Mouse (Mus musculus) frontal cortex, postnatal 10 days (tissue): Measurements from ENCODE around the gene Stpg3.
"Not testable (repeated sequence)": the region's sequence is repeated elsewhere in the genome, so short reads cannot be mapped to it uniquely, and the experiment has no call there.

Source experiments
- DNase-seq, 2 experiments: peaks; one replicate each; pipeline ENCODE4 v3.0.0; 2022; ENCODE audit warnings: low spot score in 2 of 2, mixed read lengths in 1 of 2

The Stpg3 gene

DNA sequence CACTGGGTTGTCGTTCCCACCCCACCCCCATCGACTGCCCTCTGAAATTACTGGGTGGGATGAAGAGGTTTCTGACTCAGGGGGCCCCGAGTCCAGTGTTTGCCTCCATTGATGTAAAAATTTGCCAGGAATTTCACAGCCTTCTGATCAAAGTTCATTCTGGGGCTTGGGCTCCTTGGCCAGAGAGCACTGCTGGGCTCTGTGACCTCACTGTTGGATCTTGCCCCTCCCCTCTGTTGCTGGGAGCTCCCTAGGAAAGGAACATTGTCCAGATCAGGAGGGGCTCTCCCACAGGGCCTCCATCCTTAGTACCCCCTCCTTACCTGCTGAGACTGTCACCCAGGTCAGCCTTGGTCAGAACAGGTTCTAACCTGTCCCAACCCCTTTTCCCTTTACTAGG, at the start of gene Stpg3:
Gene Stpg3, minus strand, starts transcription at position 194 of the 400 bp plus-strand sequence.
- no peak for DNase-seq

DNA sequence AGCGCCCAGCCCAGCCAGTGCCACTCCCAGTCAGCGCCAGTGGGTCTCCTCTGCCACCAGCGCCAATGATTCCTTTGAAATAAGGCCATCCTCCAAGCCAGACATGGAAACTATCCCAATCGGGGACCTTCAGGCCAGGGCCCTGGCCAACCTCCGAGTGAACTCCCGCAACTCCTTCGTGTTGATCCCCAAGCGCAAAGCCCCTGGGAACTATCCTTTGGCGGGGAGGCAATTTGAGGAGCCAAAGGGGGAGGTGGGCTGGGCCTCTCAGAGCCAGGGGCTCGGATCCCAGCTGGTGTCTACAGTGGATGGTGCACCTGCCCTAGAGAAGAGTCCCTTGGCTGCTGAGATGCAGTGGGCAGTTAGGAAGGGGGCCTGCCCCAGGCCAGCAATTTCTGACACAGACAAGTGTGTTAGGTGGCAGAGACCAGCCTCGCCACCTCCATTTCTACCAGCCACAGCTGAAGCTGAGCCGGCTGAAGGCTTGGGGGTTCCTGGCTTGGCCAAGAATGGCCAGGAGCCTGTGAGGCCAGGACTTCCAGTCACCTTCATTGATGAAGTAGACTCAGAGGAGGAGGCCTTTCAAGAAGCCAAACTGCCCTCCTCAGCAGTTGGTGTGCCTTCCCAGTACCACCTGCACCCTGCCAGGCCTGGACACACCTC, 49.3 kb upstream of the Stpg3 start:
- peak in 1 of 2 experiments; percentile 10 for DNase-seq

DNA sequence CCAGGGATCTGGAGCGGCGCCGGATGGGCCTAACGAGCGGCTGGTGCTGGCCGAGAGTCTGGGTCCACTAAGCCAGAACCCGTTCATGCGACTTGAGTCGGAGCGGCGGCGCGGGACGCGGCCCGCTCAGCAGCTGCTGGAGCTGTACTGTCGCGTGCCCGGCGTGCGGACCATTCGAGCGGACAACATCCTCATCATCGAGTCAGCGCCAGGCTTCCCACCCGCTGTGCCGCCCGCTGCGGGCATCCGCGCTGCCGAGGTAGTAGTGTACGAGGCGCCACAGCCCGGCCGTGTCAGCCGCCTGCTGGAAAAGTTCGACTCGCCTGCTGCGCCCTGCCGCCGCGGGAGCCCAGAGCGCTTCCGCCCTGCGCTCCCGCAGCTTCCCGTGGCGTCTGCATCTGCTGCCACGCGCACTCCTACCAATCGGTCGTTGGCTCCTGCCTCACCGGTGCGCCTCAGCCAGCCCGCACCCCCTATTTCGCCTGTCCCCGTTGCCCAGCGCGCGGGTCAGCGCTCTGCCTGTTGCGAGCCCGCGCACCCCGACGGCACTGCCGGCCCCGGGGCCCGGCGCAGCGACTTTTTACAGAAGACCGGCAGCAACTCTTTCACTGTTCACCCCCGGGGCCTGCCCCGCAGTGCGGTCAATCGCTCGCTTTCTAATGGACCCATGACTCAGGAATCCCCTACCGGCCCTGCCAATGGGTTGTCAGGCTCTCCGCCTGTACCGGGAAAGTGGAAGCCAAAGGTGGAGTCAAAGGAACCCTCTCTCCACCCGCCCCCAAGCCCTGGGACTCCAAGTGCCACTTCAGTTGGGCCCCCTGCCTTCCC, 48.6 kb upstream of the Stpg3 start:
- DNase-seq = peak in 1 of 2 experiments; percentile 22

DNA sequence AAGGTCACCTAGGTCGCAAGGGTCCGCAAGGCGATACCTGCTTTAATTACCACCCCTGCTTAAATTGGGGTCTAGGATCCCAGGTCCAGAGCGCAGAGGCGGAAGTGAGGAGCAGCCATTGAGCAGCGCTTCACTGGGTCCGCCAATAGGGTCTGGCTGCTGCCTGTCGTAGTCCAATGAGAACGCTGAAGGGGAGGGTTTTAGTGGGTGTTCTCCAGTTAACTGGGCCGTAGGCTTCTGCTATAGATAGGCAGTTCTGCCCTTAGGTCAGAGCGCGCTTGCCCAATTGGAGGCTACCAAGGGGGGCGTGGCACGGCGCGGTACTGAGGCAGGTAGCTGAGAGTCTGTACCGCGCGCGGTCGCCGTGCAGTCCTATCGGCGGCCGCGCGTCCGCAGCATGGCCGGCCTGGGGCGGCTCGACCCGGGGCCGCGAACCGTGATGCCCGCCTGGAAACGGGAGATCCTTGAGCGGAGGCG, 47.9 kb upstream of the Stpg3 start, which contains the start of gene Tprn:
Gene Tprn, plus strand, starts transcription at position 328 of the 477 bp plus-strand sequence.
- DNase-seq = peak; percentile 91 to 95

DNA sequence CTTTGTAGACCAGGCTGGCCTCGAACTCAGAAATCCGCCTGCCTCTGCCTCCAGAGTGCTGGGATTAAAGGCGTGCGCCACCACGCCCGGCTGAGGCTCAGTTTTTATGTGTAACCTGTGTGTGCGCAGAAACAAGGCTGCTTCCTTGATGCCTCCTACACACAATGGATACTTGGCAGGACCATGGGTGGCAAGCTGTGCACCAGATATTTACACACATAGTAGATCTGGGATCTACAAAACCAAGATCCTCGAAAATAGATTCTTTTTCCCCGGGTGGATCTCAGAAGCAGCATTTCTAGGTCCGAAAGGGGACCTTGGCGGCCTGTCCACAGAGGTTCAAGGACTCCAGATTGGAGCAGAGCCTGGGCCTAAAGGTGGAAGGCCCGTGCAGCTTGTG, 47.4 kb upstream of the Stpg3 start:
- DNase-seq = peak in 1 of 2 experiments; percentile 8

DNA sequence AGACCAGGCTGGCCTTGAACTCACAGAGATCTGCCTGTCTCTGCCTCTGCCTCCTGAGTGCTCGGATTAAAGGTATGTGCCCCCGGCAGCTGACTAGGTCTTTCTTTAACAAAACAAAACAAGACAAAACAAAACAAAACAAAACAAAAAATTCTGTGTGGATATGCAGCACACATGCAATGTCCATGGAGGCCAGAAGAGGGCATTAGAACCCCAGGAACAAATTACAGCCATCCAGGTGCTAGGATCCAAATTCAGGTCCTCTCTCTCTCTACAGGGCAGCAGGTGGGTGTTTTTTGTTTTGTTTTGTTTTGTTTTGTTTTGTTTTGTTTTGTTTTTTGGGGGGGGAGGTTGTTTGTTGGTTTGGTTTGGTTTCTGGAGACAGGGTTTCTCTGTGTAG, 44.5 kb upstream of the Stpg3 start:
- no peak for DNase-seq

DNA sequence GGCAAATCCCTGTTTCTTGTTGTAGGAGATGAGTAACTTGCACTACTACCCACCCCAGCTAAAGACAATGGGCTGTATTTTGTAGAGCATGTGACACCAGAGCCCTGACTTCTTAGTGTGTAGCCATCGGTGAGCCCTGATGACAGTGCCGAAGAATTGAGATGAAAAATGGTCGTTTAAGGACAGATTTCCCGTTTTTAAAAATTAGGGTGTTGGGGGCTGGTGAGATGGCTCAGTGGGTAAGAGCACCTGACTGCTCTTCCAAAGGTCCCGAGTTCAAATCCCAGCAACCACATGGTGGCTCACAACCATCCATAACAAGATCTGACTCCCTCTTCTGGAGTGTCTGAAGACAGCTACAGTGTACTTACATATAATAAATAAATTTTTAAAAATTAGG, 42.8 kb upstream of the Stpg3 start:
- DNase-seq = not testable (repeated sequence)

DNA sequence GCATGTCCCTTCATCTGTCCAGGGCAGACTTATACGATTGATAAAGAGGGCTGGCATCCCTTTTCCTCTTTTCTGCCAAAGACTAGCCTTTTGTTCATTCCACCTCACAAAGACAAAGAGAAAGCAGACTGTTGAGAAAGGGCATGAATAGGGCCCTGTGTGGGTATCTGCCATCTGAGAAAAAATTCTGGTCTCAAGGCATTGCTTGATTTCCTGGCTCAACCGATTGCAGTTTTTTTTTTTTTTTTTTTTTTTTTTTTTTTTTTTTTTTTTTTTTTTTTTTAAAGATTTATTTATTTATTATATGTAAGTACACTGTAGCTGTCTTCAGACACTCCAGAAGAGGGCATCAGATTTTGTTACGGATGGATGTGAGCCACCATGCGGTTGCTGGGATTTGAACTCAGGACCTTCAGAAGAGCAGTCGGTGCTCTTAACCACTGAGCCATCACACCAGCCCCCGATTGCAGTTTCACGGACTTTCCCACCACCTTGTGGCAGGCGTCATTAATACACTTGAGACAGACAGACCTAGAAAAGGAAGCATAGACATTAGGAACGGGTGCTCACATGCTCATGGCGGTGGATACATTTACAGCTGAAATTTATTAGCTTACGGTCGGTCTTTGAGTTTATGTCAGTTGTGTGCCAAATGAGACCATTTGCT, 42.1 kb upstream of the Stpg3 start:
- not testable (repeated sequence) for DNase-seq

DNA sequence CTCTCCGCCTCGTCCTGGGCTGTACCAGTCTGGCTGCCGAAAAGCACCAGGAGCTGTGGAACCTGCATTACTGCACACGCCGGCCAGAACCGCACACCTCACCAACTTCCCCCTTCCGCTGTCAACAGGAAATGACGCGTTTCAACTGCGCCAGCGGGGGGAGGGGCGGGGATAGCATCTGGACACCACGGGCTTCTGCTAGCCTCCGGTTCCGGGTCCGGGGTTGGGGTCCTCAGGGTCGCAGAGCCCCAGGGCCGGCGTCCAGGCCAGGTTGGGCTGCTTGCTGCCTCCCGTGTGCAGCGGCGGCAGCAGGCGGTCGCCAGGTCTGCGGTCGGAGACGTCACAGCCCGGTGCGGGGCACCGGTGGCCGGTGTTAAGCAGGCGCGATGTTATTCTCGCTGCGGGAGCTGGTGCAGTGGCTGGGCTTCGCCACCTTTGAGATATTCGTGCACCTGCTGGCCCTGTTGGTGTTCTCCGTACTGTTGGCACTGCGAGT, 40.9 kb upstream of the Stpg3 start, which contains the start of gene Tmem203:
Gene Tmem203, plus strand, starts transcription at position 156 of the 496 bp plus-strand sequence.
- peak; percentile 77 to 83 for DNase-seq

DNA sequence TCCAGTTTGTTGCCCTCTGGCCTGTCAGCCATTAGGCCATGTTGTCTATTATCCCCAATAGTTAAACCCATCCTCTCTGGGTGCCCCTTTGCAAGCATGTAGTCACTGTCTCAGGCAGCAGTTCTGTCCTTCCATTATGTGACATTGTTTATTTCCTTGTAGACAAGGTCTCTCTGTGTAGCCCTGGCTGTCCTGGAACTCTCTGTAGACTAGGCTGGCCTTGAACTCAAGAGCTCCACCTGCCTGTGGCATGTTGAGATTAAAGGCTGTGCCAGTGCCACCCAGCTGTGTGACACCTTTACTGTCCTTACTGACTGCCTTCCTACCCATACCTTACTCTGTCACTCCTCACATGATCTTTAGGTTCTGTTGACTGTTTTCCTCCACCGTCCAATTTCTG, 37.9 kb upstream of the Stpg3 start:
- DNase-seq = no peak

DNA sequence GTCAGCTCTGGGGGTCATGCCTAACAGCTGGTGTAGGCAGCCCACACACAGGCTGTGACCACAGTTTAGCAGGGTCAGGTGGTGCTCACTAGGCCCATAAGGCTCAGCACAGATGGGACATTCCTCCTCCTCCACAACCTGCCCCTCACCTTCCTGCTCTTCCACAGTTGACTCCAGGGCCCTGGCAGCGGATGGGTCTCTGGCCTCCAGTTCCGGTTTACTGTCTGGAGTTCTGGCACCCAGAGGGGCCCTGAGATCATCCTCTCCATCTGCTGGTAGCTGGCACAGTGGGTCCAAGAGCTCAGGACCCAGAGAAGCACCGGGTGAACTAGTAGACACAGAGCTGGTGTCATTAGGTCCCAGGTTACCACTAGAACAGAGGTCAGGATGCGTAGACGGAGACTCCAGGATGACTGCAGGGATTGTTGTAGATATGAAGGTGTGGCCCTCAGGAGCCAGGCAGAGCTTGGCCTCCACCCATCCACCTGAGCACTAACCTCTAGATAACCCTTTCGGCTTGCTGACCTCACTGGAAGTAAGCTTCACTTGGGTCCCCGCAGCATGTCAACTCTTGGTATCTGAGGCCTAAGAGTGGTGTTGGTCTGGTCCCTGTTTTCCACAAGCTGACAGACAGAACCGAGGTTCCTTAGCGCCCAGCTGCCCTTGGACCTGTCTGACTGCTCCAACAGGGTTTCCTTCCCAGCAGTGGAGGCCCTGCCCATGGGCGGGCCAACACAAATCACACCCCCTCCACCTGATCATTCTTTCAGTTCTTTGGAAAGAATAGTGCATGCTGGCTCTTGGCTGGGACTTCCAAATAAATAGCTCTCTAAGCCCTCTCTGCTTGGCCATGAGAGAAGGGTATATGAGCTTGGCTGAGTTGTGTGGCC, 32.0 kb upstream of the Stpg3 start, which contains the start of gene AL732309.1:
Gene AL732309.1, minus strand, starts transcription at position 681 of the 890 bp plus-strand sequence.
- no peak for DNase-seq

DNA sequence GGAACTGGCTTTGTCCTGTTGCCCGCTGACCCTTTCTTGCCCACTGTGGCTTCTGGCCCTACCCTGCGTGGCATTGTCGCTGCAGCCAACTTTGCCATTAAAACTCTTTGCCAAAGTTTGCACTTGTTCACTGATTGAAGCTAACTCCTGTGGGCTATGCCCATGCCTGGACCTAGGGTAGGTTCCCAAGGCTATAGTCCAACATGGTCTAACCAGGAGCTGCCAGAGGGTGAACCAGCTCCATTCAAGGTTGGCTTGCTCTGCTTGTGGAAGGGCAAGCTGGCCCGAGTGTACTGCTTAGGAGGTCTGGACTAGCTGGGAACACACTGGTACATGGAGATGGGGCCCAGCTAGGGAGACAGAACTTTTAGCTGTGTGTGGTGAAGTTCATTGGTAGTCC, 29.7 kb upstream of the Stpg3 start:
- no peak for DNase-seq

DNA sequence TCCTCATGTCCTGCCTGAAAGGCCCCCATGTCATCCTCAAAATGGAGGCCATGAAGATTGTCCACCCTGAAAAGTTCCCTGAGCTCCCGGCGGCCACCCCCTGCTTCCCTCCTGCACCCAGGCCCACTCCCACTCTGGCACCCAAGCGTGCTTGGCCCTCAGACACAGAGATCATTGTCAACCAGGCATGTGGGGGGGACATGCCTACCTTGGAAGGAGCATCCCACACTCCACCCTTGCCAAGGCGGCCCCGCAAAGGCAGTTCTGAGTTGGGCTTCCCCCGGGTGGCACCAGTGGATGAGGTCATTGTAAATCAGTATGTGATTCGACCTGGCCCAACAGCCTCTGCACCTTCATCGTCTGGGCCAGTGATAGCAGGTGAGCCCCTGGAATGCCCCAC, 28.9 kb upstream of the Stpg3 start:
- DNase-seq = no peak

DNA sequence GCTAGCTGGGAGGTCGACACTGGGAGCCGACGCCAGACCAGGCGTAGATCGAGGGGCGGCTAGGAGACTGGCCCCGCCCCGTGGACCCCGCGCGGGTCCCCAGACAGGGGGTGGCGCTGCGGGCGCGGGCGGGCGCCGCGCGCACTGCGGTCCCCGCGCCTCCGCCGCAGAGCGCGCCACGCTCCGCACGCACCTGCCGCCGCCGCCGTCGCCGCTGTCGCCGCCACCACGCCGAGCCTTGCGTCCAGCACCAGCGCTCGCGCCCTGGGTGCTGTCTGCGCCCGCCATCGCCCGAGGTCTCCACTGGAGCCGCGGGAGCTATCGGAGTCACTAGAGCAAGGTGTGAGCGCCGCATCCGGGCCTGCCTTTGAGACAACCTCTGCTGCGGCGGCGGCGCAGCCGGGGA, 27.7 kb upstream of the Stpg3 start, which contains the start of the genes Rnf208 and Cysrt1:
Gene Rnf208, plus strand, starts transcription at position 155 of the 406 bp plus-strand sequence.
Gene Cysrt1, minus strand, starts transcription at position 352 of the 406 bp plus-strand sequence.
- peak in 1 of 2 experiments; percentile 49 for DNase-seq

DNA sequence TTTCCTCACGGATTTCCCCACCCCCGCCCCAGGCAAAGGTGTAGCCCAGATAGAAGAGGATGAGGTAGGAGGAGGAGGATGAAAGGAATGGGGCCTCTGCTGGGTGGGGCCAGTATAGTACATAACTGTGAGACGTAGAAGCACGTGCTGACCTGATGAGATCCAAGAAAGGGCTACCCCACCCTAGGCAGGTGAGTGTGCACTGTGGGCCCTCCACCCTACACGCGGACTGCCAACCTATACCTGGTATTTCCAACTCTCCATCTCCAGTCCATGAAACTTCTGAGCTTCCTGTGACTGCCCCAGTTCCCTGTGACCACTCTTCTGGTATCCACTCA, 27.0 kb upstream of the Stpg3 start:
- no peak for DNase-seq

DNA sequence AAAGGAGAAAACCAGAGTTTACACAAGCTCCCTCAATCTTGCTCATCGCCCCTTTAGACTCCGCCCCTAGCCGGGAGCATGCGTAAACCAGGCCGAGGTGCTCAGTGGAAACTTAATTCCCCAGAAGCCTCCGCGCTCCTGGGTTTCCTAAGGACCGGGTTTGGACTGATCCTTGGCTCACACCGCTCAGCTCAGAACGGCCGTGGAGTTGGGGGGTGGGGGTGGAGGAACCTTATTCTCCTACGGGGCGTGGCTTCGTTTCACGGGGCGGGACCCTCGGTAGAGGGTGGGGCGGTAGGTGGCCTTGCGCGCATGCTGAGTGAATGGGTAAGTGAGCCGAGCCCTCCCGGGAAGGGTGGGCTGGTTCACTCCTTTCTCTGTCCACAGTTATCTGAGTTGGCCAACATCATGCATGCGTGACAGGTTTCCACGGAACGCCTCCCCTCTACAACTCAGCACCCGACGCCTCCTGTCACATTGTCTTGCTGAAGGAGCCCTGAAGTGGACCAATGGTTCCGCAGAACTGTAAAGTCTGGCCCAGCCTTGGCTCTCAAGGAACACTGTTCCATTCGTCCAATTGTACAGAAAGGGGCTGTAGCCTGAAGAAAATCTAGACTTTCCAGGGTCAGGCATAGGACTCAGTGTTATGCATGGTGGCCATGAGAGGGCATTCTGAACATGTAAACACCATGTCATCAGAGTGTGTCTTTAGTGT, 26.4 kb upstream of the Stpg3 start:
- DNase-seq = peak in 1 of 2 experiments; percentile 66

DNA sequence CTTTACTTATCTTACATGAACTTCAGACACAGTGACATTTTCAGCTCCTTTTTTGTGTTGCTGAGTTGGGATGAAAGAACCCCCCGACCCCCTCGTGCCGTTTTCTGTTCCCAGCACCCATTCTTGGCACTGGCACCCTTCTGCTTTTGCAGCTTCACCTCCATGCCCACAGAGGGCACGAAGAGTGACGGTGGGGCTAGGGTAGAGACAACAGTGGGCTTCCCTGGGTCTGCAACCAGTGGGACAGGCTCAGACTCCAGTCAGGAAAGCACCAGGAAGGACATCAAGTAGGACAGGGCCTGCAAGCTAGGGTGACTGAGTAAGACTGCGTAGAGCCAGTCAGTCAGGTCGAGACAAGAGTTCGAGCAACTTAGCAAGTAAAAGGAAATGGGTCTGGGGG, 25.9 kb upstream of the Stpg3 start:
- no peak for DNase-seq

DNA sequence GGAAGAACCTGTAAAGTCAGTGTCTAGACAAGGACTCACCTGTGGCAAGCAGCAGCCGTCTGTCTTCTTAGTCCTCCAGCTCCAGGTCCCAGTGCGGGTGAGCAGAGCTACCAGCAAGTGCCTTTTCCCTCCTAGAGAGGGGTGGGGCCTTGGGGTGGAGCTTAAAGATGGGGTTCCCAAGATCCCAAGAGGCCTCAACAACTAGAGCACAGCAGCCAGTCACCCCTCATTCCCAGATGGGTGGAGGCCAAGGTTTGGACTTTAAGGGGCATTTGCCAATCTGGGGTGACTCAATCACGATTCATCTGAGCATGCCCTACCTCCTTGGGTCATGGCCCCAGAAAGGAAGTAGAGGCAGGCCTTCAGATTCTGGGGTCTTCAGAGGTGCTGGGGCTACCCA, 25.3 kb upstream of the Stpg3 start:
- no peak for DNase-seq

DNA sequence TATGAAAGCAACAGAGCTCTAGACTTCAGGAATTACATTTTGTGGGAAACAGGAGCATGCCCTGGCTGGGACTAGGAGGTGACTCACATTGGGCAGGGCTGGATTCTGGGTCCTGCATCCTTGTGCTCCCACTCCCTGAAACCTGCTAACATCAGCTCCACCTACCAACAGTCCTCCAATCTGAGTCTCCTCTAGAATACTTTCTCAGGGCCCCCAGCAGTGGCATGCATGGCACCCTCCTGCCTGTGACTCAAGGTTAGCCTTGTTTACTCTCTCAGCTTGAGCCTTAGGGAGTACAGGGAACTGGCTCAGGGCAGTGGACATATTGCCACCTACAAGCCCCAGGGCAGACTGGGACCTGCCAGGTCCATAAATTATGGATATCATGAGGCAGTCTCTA, 23.7 kb upstream of the Stpg3 start:
- DNase-seq = no peak

DNA sequence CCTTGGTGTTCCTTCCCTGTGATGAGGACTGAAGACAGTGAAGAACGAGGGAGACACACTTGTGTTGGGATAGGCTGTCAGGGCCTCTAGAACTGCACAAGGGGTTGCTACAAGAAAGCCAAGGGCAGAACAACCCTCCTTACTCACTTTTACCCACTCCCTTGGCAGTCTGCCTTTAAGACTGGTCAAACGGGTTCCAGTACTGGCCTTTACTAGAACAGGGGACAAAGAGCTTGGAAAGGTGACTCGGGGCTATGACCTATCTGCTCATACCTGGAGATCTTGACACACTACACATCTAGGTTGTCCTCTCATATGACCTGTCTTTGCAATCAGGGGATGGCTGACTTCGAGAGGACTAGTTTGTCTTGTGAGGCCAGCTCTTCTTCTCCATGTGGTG, 23.1 kb upstream of the Stpg3 start:
- DNase-seq = no peak
